7 mouse cellular contexts compared by ENCODE assay signal in the genomic region with DNA sequence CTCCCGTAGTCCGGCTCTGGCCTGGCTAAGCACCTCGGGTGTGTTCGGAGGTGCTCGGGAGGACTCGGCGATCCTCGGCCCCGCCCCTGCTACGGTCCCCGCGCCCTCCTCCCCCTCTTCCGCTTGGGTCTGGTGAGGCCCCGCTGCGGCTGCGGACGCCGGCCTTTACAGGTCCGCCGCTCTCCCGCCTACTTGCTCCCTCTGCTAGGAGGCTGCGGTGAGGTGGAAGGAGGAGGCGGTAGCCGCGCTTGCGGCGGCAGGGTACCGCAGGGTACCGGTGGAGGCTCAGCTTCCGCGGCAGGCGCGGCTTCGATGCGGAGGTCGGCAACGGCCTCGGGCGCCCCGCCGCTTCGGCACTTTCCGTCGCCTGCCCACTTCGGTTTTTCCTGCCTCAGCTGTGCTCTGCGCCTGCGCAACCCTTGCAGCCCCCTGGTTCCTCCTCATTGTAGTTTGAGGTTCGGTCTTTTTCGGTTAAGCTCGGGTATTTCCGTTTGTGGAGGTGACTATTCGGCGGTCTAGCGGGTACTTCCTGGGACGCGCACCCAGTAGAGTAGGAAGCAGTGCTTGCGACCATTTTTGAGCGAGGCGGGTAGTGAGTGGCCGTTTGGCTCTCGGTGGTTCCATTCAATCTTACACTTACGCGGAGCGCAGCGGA. TPM values are rescaled to one million over a fixed set of nuclear protein-coding genes. Genes with fewer than 3 reads are reported as not detected.
A peak's percentile ranks its signal among the peaks of the same experiment; 100 is the strongest.
DNase-seq lines count a peak whose midpoint lies in the region; ATAC-seq and TF ChIP-seq lines count a peak whose summit lies in the region.

A gene (minus strand): TSS at position 375 of the 655 bp plus-strand sequence.

- TF ChIP-seq CTCF in kidney, adult 2 months (conservative IDR thresholded peaks at IDR 0.05; ENCODE audit: insufficient read depth, insufficient read length, low read depth, low read length) = no peak
- no peak for TF ChIP-seq CTCF in spleen, adult 2 months (IDR thresholded peaks at IDR 0.05; ENCODE audit: extremely low read depth, insufficient read depth, insufficient read length, insufficient replicate concordance)

- H3K9me3 ChIP-seq in embryonic facial prominence, embryonic 12.5 days = peaks cover 4% of the 10 kb centered on the region; the same call in 1 of the 2 replicates
- H3K9me3 ChIP-seq in limb, embryonic 12.5 days = peaks cover 4% of the 10 kb centered on the region
- H3K9me3 ChIP-seq in midbrain, embryonic 15.5 days = no peaks in the 10 kb centered on the region

- peak; percentile 99 for DNase-seq in adrenal gland, postnatal 25 days
- DNase-seq in heart, adult 18-20 months = peak; percentile 98 to 99
- DNase-seq in kidney, adult 2 months = peak; percentile 99
- peak; percentile 98 to 99 for DNase-seq in spleen, adult 2 months (ENCODE audit: low read depth in 1 of 2, low spot score in 2 of 2)

- H3K4me3 ChIP-seq in embryonic facial prominence, embryonic 12.5 days = peak within 1 kb of the TSS; percentile 81
- peak within 1 kb of the TSS; percentile 86 for H3K4me3 ChIP-seq in kidney, adult 2 months (ENCODE audit: insufficient read depth, low read depth, low read length)
- H3K4me3 ChIP-seq in limb, embryonic 12.5 days (replicated peaks) = peak within 1 kb of the TSS; percentile 73
- H3K4me3 ChIP-seq in midbrain, embryonic 15.5 days = peak within 1 kb of the TSS; percentile 79
- H3K4me3 ChIP-seq in spleen, adult 2 months (ENCODE audit: extremely low read depth, insufficient read depth, insufficient read length) = peak within 1 kb of the TSS; percentile 100

- peak within 1 kb of the TSS; percentile 100 for H3K27ac ChIP-seq in embryonic facial prominence, embryonic 12.5 days
- peak within 1 kb of the TSS; percentile 99 for H3K27ac ChIP-seq in kidney, adult 2 months (ENCODE audit: insufficient read depth, low read depth, low read length)
- peak within 1 kb of the TSS; percentile 100 for H3K27ac ChIP-seq in limb, embryonic 12.5 days
- peak within 1 kb of the TSS; percentile 100 for H3K27ac ChIP-seq in midbrain, embryonic 15.5 days
- H3K27ac ChIP-seq in spleen, adult 2 months (ENCODE audit: insufficient read depth, low read length) = peak within 1 kb of the TSS; percentile 100

- H3K4me1 ChIP-seq in embryonic facial prominence, embryonic 12.5 days = peaks cover 33% of the 10 kb centered on the region
- peaks cover 20% of the 10 kb centered on the region; the same call in 1 of the 2 replicates for H3K4me1 ChIP-seq in kidney, adult 2 months (ENCODE audit: control insufficient read depth, insufficient read depth, low read length)
- H3K4me1 ChIP-seq in limb, embryonic 12.5 days (replicated peaks) = peaks cover 35% of the 10 kb centered on the region
- H3K4me1 ChIP-seq in midbrain, embryonic 15.5 days = peaks cover 47% of the 10 kb centered on the region
- peaks cover 14% of the 10 kb centered on the region; the same call in 1 of the 2 replicates for H3K4me1 ChIP-seq in spleen, adult 2 months (ENCODE audit: control insufficient read depth, insufficient read depth, insufficient read length)

- peak within 1 kb of the TSS; percentile 90 for H3K4me2 ChIP-seq in embryonic facial prominence, embryonic 12.5 days (replicated peaks)
- H3K4me2 ChIP-seq in limb, embryonic 12.5 days = peak within 1 kb of the TSS; percentile 92
- H3K4me2 ChIP-seq in midbrain, embryonic 15.5 days = peak within 1 kb of the TSS; percentile 75

- peaks cover 23% of the 10 kb centered on the region for H3K36me3 ChIP-seq in embryonic facial prominence, embryonic 12.5 days
- no peaks in the 10 kb centered on the region for H3K36me3 ChIP-seq in kidney, adult 2 months (ENCODE audit: control insufficient read depth, insufficient read depth, low read length)
- H3K36me3 ChIP-seq in limb, embryonic 12.5 days = peaks cover 20% of the 10 kb centered on the region
- H3K36me3 ChIP-seq in midbrain, embryonic 15.5 days (replicated peaks) = peaks cover 12% of the 10 kb centered on the region; the same call in 1 of the 2 replicates
- H3K36me3 ChIP-seq in spleen, adult 2 months (ENCODE audit: control insufficient read depth, insufficient read depth, low read length) = peaks cover 8% of the 10 kb centered on the region

- ATAC-seq in embryonic facial prominence, embryonic 12.5 days (ENCODE audit: insufficient number of reproducible peaks, insufficient read depth, low FRiP score, low TSS enrichment) = peak; percentile 85
- peak; percentile 89 for ATAC-seq in limb, embryonic 12.5 days (ENCODE audit: insufficient number of reproducible peaks, insufficient read depth, low FRiP score, low TSS enrichment, low read depth)
- ATAC-seq in midbrain, embryonic 15.5 days (replicated peaks) = peak; percentile 91

- peaks cover 26% of the 10 kb centered on the region for H3K27me3 ChIP-seq in embryonic facial prominence, embryonic 12.5 days
- no peaks in the 10 kb centered on the region for H3K27me3 ChIP-seq in kidney, adult 2 months (replicated peaks; ENCODE audit: control insufficient read depth, insufficient read depth, low read length)
- peaks cover 27% of the 10 kb centered on the region for H3K27me3 ChIP-seq in limb, embryonic 12.5 days
- H3K27me3 ChIP-seq in midbrain, embryonic 15.5 days (replicated peaks) = peaks cover 18% of the 10 kb centered on the region
- H3K27me3 ChIP-seq in spleen, adult 2 months (ENCODE audit: control insufficient read depth, insufficient read depth, low read length) = no peaks in the 10 kb centered on the region

- WGBS in embryonic facial prominence, embryonic 12.5 days = under 1% methylated on average over 63 of the region's 65 CpGs
- under 1% methylated on average over 65 of the region's 65 CpGs for WGBS in kidney, adult 2 months
- WGBS in limb, embryonic 12.5 days = under 1% methylated on average over 65 of the region's 65 CpGs
- under 1% methylated on average over 62 of the region's 65 CpGs for WGBS in midbrain, embryonic 15.5 days
- under 1% methylated on average over 59 of the region's 65 CpGs for WGBS in spleen, adult 2 months

- peak; percentile 77 for TF ChIP-seq POLR2A in kidney, adult 2 months (IDR thresholded peaks at IDR 0.05; ENCODE audit: low read depth, low read length)
- peak; percentile 97 for TF ChIP-seq POLR2A in spleen, adult 2 months (IDR thresholded peaks at IDR 0.05; ENCODE audit: low read depth, low read length)

- peak within 1 kb of the TSS; percentile 92 for H3K9ac ChIP-seq in embryonic facial prominence, embryonic 12.5 days
- peak within 1 kb of the TSS; percentile 95 for H3K9ac ChIP-seq in limb, embryonic 12.5 days (replicated peaks)
- H3K9ac ChIP-seq in midbrain, embryonic 15.5 days = peak within 1 kb of the TSS; percentile 99

RNA-seq across cellular contexts. Expression of the gene that starts here (rescaled TPM):
- 170 and 192 TPM in 2 replicates for total RNA-seq in adrenal gland, postnatal 25 days (2021)
- 166 and 183 TPM in 2 replicates for polyA plus RNA-seq in embryonic facial prominence, embryonic 12.5 days (2016; fragmentation: Nextera tagmentation; extraction: Ambion mirVana)
- 100 to 1,000 TPM; 177 to 187 TPM for total RNA-seq in heart, adult 18-20 months (2021)
- 231 and 249 TPM in 2 replicates for polyA plus RNA-seq in kidney, adult 2 months (2012; rRNA removed)
- polyA plus RNA-seq in limb, embryonic 12.5 days (2016; fragmentation: Nextera tagmentation; extraction: Ambion mirVana) = 160 and 165 TPM in 2 replicates
- 141 and 162 TPM in 2 replicates for polyA plus RNA-seq in midbrain, embryonic 15.5 days (2015; fragmentation: Nextera tagmentation; extraction: Ambion mirVana)
- 62.7 and 90.8 TPM in 2 replicates for polyA plus RNA-seq in spleen, adult 2 months (2012; rRNA removed)

Comparison
In these comparisons a context has a peak if more than half of its experiments do, and no peak if none do; other contexts are left out.
1. Peak in every context shown above with its lines: DNase-seq, ATAC-seq, H3K4me3 ChIP-seq and H3K27ac ChIP-seq.